Mouse (Mus musculus): Measurements from ENCODE around the gene Rnf207. TPM values are rescaled to one million over a fixed set of nuclear protein-coding genes. Genes with fewer than 3 reads are reported as not detected.

The Rnf207 gene
- total and polyA plus RNA-seq, 2 experiments from 2014 or later, result 109 to 226 TPM

DNA sequence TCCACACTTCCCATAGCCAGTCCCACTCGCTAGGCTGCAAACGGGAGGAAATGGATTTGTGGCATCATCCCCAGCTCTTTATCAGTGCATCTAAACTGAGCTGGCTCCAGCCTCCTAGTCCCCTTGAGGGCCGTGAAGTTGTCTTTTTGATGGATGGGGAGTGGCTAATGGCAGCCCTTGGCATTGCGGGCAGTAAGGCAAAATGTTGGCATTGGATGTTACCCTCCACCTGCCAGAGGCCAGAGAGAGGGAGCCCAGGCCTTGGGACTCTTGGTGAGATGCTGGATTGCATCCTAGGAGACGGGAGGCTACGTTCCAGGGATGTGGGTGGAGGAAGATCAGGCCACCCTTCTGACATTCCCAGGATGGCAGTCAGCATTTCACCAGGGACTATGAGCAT, 12.8 kb downstream of the Rnf207 start:
- Histone ChIP-seq H3K9me3 (replicated peaks; ENCODE audit: control insufficient read depth, low read length) (no peaks in the 10 kb centered on the region), H3K27me3 (ENCODE audit: control insufficient read depth, insufficient read depth, low read length) (no peaks in the 10 kb centered on the region), H3K36me3 (replicated peaks; ENCODE audit: control insufficient read depth, insufficient read depth, low read length) (peaks cover 71% of the 10 kb centered on the region), H3K9ac (replicated peaks; ENCODE audit: low read depth, low read length) (no peak overlapping the region), H3K4me2 (ENCODE audit: low read depth, low read length) (no peak overlapping the region), H3K4me3 (ENCODE audit: low read depth, low read length) (no peak overlapping the region), H3K4me1 (ENCODE audit: control insufficient read depth, insufficient read depth) (no peaks in the 10 kb centered on the region), H3K27ac (ENCODE audit: low read depth) (no peak overlapping the region)
- TF ChIP-seq CTCF (IDR thresholded peaks at IDR 0.05; ENCODE audit: low read depth) (no peak), EP300 (IDR thresholded peaks at IDR 0.05; ENCODE audit: low read depth) (no peak)
- ATAC-seq (ENCODE audit: insufficient read depth, low read depth) (no peak), DNase-seq (ENCODE audit: low spot score) (no peak)
- 68% methylated on average over 6 of the region's 6 CpGs for WGBS

DNA sequence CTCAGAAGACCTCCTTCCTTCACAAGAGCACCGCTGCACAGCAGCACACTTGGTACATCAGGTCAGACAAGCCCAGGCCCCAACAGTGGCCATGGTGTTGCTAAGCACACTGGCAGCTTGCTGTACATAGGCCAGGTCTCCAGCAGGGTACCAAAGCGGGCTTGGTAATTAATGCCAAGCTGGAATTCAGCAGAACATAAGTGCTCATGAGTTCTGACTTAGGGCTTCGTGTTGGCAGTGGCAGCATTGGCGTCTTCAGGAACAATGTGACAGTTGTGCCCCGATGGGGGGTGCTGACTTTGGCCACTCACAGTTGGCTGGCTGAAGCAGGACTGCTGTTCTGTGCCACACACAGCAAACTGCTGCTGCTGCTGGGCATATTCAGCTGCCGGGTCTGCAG, 14.1 kb downstream of the Rnf207 start:
- H3K4me3 ChIP-seq (ENCODE audit: low read depth, low read length), result no peak overlapping the region
- ATAC-seq (ENCODE audit: insufficient read depth, low read depth), result no peak
- H3K27me3 ChIP-seq (ENCODE audit: control insufficient read depth, insufficient read depth, low read length), result no peaks in the 10 kb centered on the region
- no peak overlapping the region for H3K9ac ChIP-seq (replicated peaks; ENCODE audit: low read depth, low read length)
- DNase-seq (ENCODE audit: low spot score), result no peak
- no peak overlapping the region for H3K27ac ChIP-seq (ENCODE audit: low read depth)
- H3K36me3 ChIP-seq (replicated peaks; ENCODE audit: control insufficient read depth, insufficient read depth, low read length), result peaks cover 76% of the 10 kb centered on the region
- no peaks in the 10 kb centered on the region for H3K9me3 ChIP-seq (replicated peaks; ENCODE audit: control insufficient read depth, low read length)
- WGBS, result 85% methylated on average over 6 of the region's 6 CpGs
- H3K4me1 ChIP-seq (ENCODE audit: control insufficient read depth, insufficient read depth), result no peaks in the 10 kb centered on the region
- H3K4me2 ChIP-seq (ENCODE audit: low read depth, low read length), result no peak overlapping the region
- TF ChIP-seq EP300 (IDR thresholded peaks at IDR 0.05; ENCODE audit: low read depth) (no peak), CTCF (IDR thresholded peaks at IDR 0.05; ENCODE audit: low read depth) (no peak)

- H3K4me1 ChIP-seq (ENCODE audit: control insufficient read depth, insufficient read depth), result peaks cover 2% of the 10 kb centered on the region; the same call in 1 of the 2 replicates
- H3K36me3 ChIP-seq (replicated peaks; ENCODE audit: control insufficient read depth, insufficient read depth, low read length), result peaks cover 65% of the 10 kb centered on the region
These were observed 15.6 kb downstream of the Rnf207 start for GRCm38 (mm10) chr4:152303172-152303571.

GRCm38 (mm10) chr4:152302012-152302411, 16.8 kb downstream of the Rnf207 start:
- Histone ChIP-seq H3K4me3 (ENCODE audit: low read depth, low read length) (no peak overlapping the region), H3K27ac (ENCODE audit: low read depth) (no peak overlapping the region), H3K27me3 (ENCODE audit: control insufficient read depth, insufficient read depth, low read length) (no peaks in the 10 kb centered on the region), H3K4me2 (ENCODE audit: low read depth, low read length) (no peak overlapping the region), H3K9ac (replicated peaks; ENCODE audit: low read depth, low read length) (no peak overlapping the region), H3K4me1 (ENCODE audit: control insufficient read depth, insufficient read depth) (peaks cover 6% of the 10 kb centered on the region; the same call in 1 of the 2 replicates), H3K9me3 (replicated peaks; ENCODE audit: control insufficient read depth, low read length) (no peaks in the 10 kb centered on the region), H3K36me3 (replicated peaks; ENCODE audit: control insufficient read depth, insufficient read depth, low read length) (peaks cover 54% of the 10 kb centered on the region)
- ATAC-seq (ENCODE audit: insufficient read depth, low read depth) (no peak), DNase-seq (ENCODE audit: low spot score) (no peak)
- 74% methylated on average over 11 of the region's 11 CpGs for WGBS
- TF ChIP-seq EP300 (IDR thresholded peaks at IDR 0.05; ENCODE audit: low read depth) (no peak), CTCF (IDR thresholded peaks at IDR 0.05; ENCODE audit: low read depth) (no peak)

More at GRCm38 (mm10) chr4:152303172-152303571, 15.6 kb downstream of the Rnf207 start:
- Histone ChIP-seq H3K27ac (ENCODE audit: low read depth) (no peak overlapping the region), H3K9ac (replicated peaks; ENCODE audit: low read depth, low read length) (no peak overlapping the region), H3K9me3 (replicated peaks; ENCODE audit: control insufficient read depth, low read length) (no peaks in the 10 kb centered on the region), H3K27me3 (ENCODE audit: control insufficient read depth, insufficient read depth, low read length) (no peaks in the 10 kb centered on the region), H3K4me3 (ENCODE audit: low read depth, low read length) (no peak overlapping the region), H3K4me2 (ENCODE audit: low read depth, low read length) (no peak overlapping the region)
- WGBS, result 92% methylated on average over 10 of the region's 10 CpGs
- ATAC-seq (ENCODE audit: insufficient read depth, low read depth) (no peak), DNase-seq (ENCODE audit: low spot score) (no peak)
- TF ChIP-seq EP300 (IDR thresholded peaks at IDR 0.05; ENCODE audit: low read depth) (no peak), CTCF (IDR thresholded peaks at IDR 0.05; ENCODE audit: low read depth) (no peak)

DNA sequence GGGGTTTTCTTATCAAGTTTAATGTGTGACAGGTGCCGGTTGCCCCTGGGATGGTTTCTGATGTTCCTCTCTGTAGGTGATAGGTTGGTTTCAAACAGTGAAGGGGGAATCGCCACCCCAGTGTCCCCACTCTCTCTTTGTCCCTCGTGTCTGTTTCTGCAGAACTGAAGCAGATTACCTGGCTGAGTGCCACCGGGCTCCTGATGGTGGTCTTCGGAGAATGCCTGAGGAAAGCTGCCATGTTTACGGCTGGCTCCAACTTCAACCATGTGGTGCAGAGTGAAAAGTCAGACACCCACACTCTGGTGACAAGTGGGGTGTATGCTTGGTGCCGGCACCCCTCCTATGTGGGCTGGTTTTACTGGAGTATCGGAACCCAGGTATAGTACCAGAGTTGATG, 18.4 kb downstream of the Rnf207 start:
- ATAC-seq (ENCODE audit: insufficient read depth, low read depth) (no peak), DNase-seq (ENCODE audit: low spot score) (no peak)
- WGBS, result 88% methylated on average over 8 of the region's 8 CpGs
- no peak overlapping the region for H3K4me3 ChIP-seq (ENCODE audit: low read depth, low read length)
- H3K36me3 ChIP-seq (replicated peaks; ENCODE audit: control insufficient read depth, insufficient read depth, low read length), result peaks cover 42% of the 10 kb centered on the region
- H3K9me3 ChIP-seq (replicated peaks; ENCODE audit: control insufficient read depth, low read length), result no peaks in the 10 kb centered on the region
- no peak overlapping the region for H3K9ac ChIP-seq (replicated peaks; ENCODE audit: low read depth, low read length)
- H3K27ac ChIP-seq (ENCODE audit: low read depth), result no peak overlapping the region
- H3K27me3 ChIP-seq (ENCODE audit: control insufficient read depth, insufficient read depth, low read length), result no peaks in the 10 kb centered on the region
- H3K4me2 ChIP-seq (ENCODE audit: low read depth, low read length), result no peak overlapping the region
- TF ChIP-seq EP300 (IDR thresholded peaks at IDR 0.05; ENCODE audit: low read depth), result no peak
- H3K4me1 ChIP-seq (ENCODE audit: control insufficient read depth, insufficient read depth), result peaks cover 10% of the 10 kb centered on the region; the same call in 1 of the 2 replicates

GRCm38 (mm10) chr4:152298836-152299235, 20.0 kb downstream of the Rnf207 start:
- Histone ChIP-seq H3K27ac (ENCODE audit: low read depth) (no peak overlapping the region), H3K4me3 (ENCODE audit: low read depth, low read length) (no peak overlapping the region), H3K27me3 (ENCODE audit: control insufficient read depth, insufficient read depth, low read length) (no peaks in the 10 kb centered on the region), H3K4me2 (ENCODE audit: low read depth, low read length) (no peak overlapping the region), H3K9me3 (replicated peaks; ENCODE audit: control insufficient read depth, low read length) (no peaks in the 10 kb centered on the region), H3K4me1 (ENCODE audit: control insufficient read depth, insufficient read depth) (peaks cover 10% of the 10 kb centered on the region; the same call in 1 of the 2 replicates), H3K36me3 (replicated peaks; ENCODE audit: control insufficient read depth, insufficient read depth, low read length) (peaks cover 33% of the 10 kb centered on the region), H3K9ac (replicated peaks; ENCODE audit: low read depth, low read length) (no peak overlapping the region)
- 77% methylated on average over 14 of the region's 14 CpGs for WGBS
- no peak for TF ChIP-seq EP300 (IDR thresholded peaks at IDR 0.05; ENCODE audit: low read depth)
- TF ChIP-seq CTCF (IDR thresholded peaks at IDR 0.05; ENCODE audit: low read depth), result no peak
- ATAC-seq (ENCODE audit: insufficient read depth, low read depth) (no peak), DNase-seq (ENCODE audit: low spot score) (no peak)
